Mouse (Mus musculus) lung, postnatal 0 days (tissue): Measurements from ENCODE around the gene Msgn1.

ENCODE experiments used
- CTCF ChIP-seq: IDR thresholded peaks from 2 replicates; pipeline ENCODE4 v1.5.1; 2016; ENCODE audit warnings: antibody characterized with exemption, mild to moderate bottlenecking
- EP300 ChIP-seq: IDR thresholded peaks from 2 replicates; pipeline ENCODE4 v1.6.1; 2016; ENCODE audit warnings: antibody characterized with exemption, mild to moderate bottlenecking, control low read depth

DNA sequence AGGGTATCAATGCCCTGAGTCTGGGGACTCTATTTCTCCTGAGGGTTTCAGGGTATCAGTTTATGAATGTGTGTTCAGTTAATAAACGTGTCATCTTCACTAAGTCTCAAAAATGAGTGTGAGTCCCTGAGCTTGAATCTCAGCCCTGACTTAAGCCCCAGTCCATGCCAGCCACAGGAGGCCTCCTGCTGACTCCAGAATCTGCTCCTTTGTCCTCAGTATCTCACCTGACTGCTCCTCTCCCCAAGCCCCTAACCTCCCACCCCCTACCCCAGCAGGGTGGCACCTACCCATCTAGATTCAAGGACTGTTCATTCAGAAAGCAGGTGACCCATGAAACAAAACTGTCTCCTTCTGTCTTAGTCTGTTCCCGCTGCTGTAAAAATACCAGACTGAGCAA, 10.2 kb downstream of the Msgn1 start:
- TF ChIP-seq CTCF (no peak), EP300 (no peak)
